8 mouse cellular contexts compared by ENCODE assay signal in genomic region chr11:106037418-106037751, GRCm38 (mm10). TPM values are rescaled to one million over a fixed set of nuclear protein-coding genes. Genes with fewer than 3 reads are reported as not detected.
DNase-seq lines count a peak whose midpoint lies in the region; ATAC-seq and TF ChIP-seq lines count a peak whose summit lies in the region.

No protein-coding gene starts in this region.

- no peaks in the 10 kb centered on the region for H3K27me3 ChIP-seq in heart, adult 2 months (ENCODE audit: control insufficient read depth, insufficient read depth, low read length)
- no peaks in the 10 kb centered on the region for H3K27me3 ChIP-seq in embryonic facial prominence, embryonic 11.5 days (ENCODE audit: control insufficient read depth, insufficient read depth, low read length)
- H3K27me3 ChIP-seq in hindbrain, embryonic 15.5 days: no peaks in the 10 kb centered on the region
- H3K27me3 ChIP-seq in limb, embryonic 15.5 days: no peaks in the 10 kb centered on the region
- no peaks in the 10 kb centered on the region for H3K27me3 ChIP-seq in neural tube, embryonic 13.5 days

- TF ChIP-seq EP300 in heart, adult 2 months (IDR thresholded peaks at IDR 0.05; ENCODE audit: insufficient read depth, low read depth, low read length): no peak

- H3K79me2 ChIP-seq in heart, adult 2 months (replicated peaks; ENCODE audit: control insufficient read depth, insufficient read depth, low read length): peaks cover 7% of the 10 kb centered on the region

- H3K4me1 ChIP-seq in heart, adult 2 months (ENCODE audit: control insufficient read depth, insufficient read depth, low read length): no peaks in the 10 kb centered on the region; the same call in none of the 2 replicates
- no peaks in the 10 kb centered on the region; the same call in 1 of the 2 replicates for H3K4me1 ChIP-seq in embryonic facial prominence, embryonic 11.5 days (ENCODE audit: control insufficient read depth, insufficient read depth, low read length)
- H3K4me1 ChIP-seq in hindbrain, embryonic 15.5 days (replicated peaks): peaks cover 36% of the 10 kb centered on the region
- H3K4me1 ChIP-seq in limb, embryonic 15.5 days: peaks cover 23% of the 10 kb centered on the region
- peaks cover 46% of the 10 kb centered on the region for H3K4me1 ChIP-seq in neural tube, embryonic 13.5 days (replicated peaks)

- no peaks in the 10 kb centered on the region; the same call in 1 of the 2 replicates for H3K36me3 ChIP-seq in heart, adult 2 months (ENCODE audit: control insufficient read depth, insufficient read depth, low read length)
- H3K36me3 ChIP-seq in embryonic facial prominence, embryonic 11.5 days (replicated peaks; ENCODE audit: control insufficient read depth, insufficient read depth, low read depth, low read length): no peaks in the 10 kb centered on the region
- H3K36me3 ChIP-seq in hindbrain, embryonic 15.5 days: no peaks in the 10 kb centered on the region
- H3K36me3 ChIP-seq in limb, embryonic 15.5 days: no peaks in the 10 kb centered on the region
- H3K36me3 ChIP-seq in neural tube, embryonic 13.5 days: no peaks in the 10 kb centered on the region; the same call in 1 of the 2 replicates

- no peak for TF ChIP-seq CTCF in heart, adult 2 months (IDR thresholded peaks at IDR 0.05)

- intact Hi-C loops in heart, adult 2 months (cut with DNase I): no loop called here

- TF ChIP-seq POLR2A in heart, adult 2 months (IDR thresholded peaks at IDR 0.05; ENCODE audit: insufficient read depth, low read depth, low read length): no peak

- peak overlapping the region; percentile 84 for H3K27ac ChIP-seq in heart, adult 2 months
- H3K27ac ChIP-seq in embryonic facial prominence, embryonic 11.5 days (replicated peaks; ENCODE audit: low read depth, low read length): peak overlapping the region; percentile 76; the same call in 1 of the 2 replicates
- peak overlapping the region; percentile 94 for H3K27ac ChIP-seq in hindbrain, embryonic 15.5 days (replicated peaks)
- H3K27ac ChIP-seq in limb, embryonic 15.5 days: peak overlapping the region; percentile 92
- peak overlapping the region; percentile 95 for H3K27ac ChIP-seq in neural tube, embryonic 13.5 days (replicated peaks)

- under 1% methylated on average over 13 of the region's 13 CpGs for WGBS in heart, adult 2 months
- under 1% methylated on average over 13 of the region's 13 CpGs for WGBS in embryonic facial prominence, embryonic 11.5 days
- under 1% methylated on average over 13 of the region's 13 CpGs for WGBS in hindbrain, embryonic 15.5 days
- WGBS in limb, embryonic 15.5 days: under 1% methylated on average over 13 of the region's 13 CpGs
- WGBS in neural tube, embryonic 13.5 days: under 1% methylated on average over 13 of the region's 13 CpGs

- DNase-seq in heart, adult 2 months: no peak
- no peak for DNase-seq in heart, adult 9 months (ENCODE audit: low spot score in 2 of 2)
- peak; percentile 90 for DNase-seq in MN1 (ENCODE audit: low spot score)
- peak; percentile 69 for DNase-seq in embryonic facial prominence, embryonic 11.5 days (ENCODE audit: low spot score)
- DNase-seq in ovary, postnatal 10 days (ENCODE audit: low spot score): no peak

- peak overlapping the region; percentile 99 for H3K4me3 ChIP-seq in heart, adult 2 months
- peak overlapping the region; percentile 99 for H3K4me3 ChIP-seq in embryonic facial prominence, embryonic 11.5 days (ENCODE audit: low read depth, low read length)
- peak overlapping the region; percentile 92 for H3K4me3 ChIP-seq in hindbrain, embryonic 15.5 days
- H3K4me3 ChIP-seq in limb, embryonic 15.5 days: peak overlapping the region; percentile 99
- peak overlapping the region; percentile 99 for H3K4me3 ChIP-seq in neural tube, embryonic 13.5 days

- ATAC-seq in embryonic facial prominence, embryonic 11.5 days (replicated peaks; ENCODE audit: insufficient number of reproducible peaks, low FRiP score, low TSS enrichment, low read depth): no peak; the same call in 1 of the 2 replicates
- ATAC-seq in hindbrain, embryonic 15.5 days (ENCODE audit: low FRiP score, low read depth): peak; percentile 43
- ATAC-seq in limb, embryonic 15.5 days (ENCODE audit: insufficient number of reproducible peaks, low FRiP score, low TSS enrichment, low read depth): no peak
- ATAC-seq in neural tube, embryonic 13.5 days (ENCODE audit: low read depth): peak; percentile 60

- H3K4me2 ChIP-seq in embryonic facial prominence, embryonic 11.5 days (ENCODE audit: low read depth, low read length): peak overlapping the region; percentile 82
- H3K4me2 ChIP-seq in hindbrain, embryonic 15.5 days: peak overlapping the region; percentile 78
- H3K4me2 ChIP-seq in limb, embryonic 15.5 days: peak overlapping the region; percentile 79
- H3K4me2 ChIP-seq in neural tube, embryonic 13.5 days: peak overlapping the region; percentile 83

- no peaks in the 10 kb centered on the region for H3K9me3 ChIP-seq in embryonic facial prominence, embryonic 11.5 days (replicated peaks; ENCODE audit: control insufficient read depth, low read length)
- no peaks in the 10 kb centered on the region for H3K9me3 ChIP-seq in hindbrain, embryonic 15.5 days
- H3K9me3 ChIP-seq in limb, embryonic 15.5 days: no peaks in the 10 kb centered on the region
- no peaks in the 10 kb centered on the region for H3K9me3 ChIP-seq in neural tube, embryonic 13.5 days

- H3K9ac ChIP-seq in heart, adult 2 months (ENCODE audit: low read depth, low read length): peak overlapping the region; percentile 88
- H3K9ac ChIP-seq in embryonic facial prominence, embryonic 11.5 days (replicated peaks; ENCODE audit: low read length): peak overlapping the region; percentile 89
- peak overlapping the region; percentile 88 for H3K9ac ChIP-seq in hindbrain, embryonic 15.5 days
- peak overlapping the region; percentile 95 for H3K9ac ChIP-seq in limb, embryonic 15.5 days
- peak overlapping the region; percentile 96 for H3K9ac ChIP-seq in neural tube, embryonic 13.5 days

RNA-seq across cellular contexts. Expression of gene Dcaf7, which starts 0.7 kb away (rescaled TPM):
- 10 to 100 TPM; 36.5 to 39.2 TPM for total RNA-seq in heart, adult 2 months (2021)
- polyA plus RNA-seq in heart, adult 2 months (2012; rRNA removed): 28.9 and 48.7 TPM in 2 replicates
- polyA plus RNA-seq in embryonic facial prominence, embryonic 11.5 days (2014; fragmentation: Nextera tagmentation; extraction: Ambion mirVana): 59.9 and 68.6 TPM in 2 replicates
- polyA plus RNA-seq in hindbrain, embryonic 15.5 days (2015; fragmentation: Nextera tagmentation; extraction: Ambion mirVana): 154 and 158 TPM in 2 replicates
- 57.7 and 61.5 TPM in 2 replicates for polyA plus RNA-seq in limb, embryonic 15.5 days (2015; fragmentation: Nextera tagmentation; extraction: Ambion mirVana)
- polyA plus RNA-seq in neural tube, embryonic 13.5 days (2015; fragmentation: Nextera tagmentation; extraction: Ambion mirVana): 110 and 116 TPM in 2 replicates

RNA-seq across cellular contexts. Expression of gene Taco1, which starts 28.5 kb away (rescaled TPM):
- 10 to 100 TPM; 56.4 to 59.6 TPM for total RNA-seq in heart, adult 2 months (2021)
- polyA plus RNA-seq in heart, adult 2 months (2012; rRNA removed): 32.8 and 45.3 TPM in 2 replicates
- polyA plus RNA-seq in embryonic facial prominence, embryonic 11.5 days (2014; fragmentation: Nextera tagmentation; extraction: Ambion mirVana): 11.1 and 11.4 TPM in 2 replicates
- polyA plus RNA-seq in hindbrain, embryonic 15.5 days (2015; fragmentation: Nextera tagmentation; extraction: Ambion mirVana): 7.1 and 7.6 TPM in 2 replicates
- 8.3 and 10.1 TPM in 2 replicates for polyA plus RNA-seq in limb, embryonic 15.5 days (2015; fragmentation: Nextera tagmentation; extraction: Ambion mirVana)
- polyA plus RNA-seq in neural tube, embryonic 13.5 days (2015; fragmentation: Nextera tagmentation; extraction: Ambion mirVana): 7.5 and 8.9 TPM in 2 replicates

RNA-seq across cellular contexts. Expression of gene Kcnh6, which starts 29.5 kb away (rescaled TPM):
- not detected for total RNA-seq in heart, adult 2 months (2021)
- polyA plus RNA-seq in heart, adult 2 months (2012; rRNA removed): 0.26 and 0.39 TPM in 2 replicates
- polyA plus RNA-seq in embryonic facial prominence, embryonic 11.5 days (2014; fragmentation: Nextera tagmentation; extraction: Ambion mirVana): 0.32 and 0.33 TPM in 2 replicates
- 2.2 and 2.5 TPM in 2 replicates for polyA plus RNA-seq in hindbrain, embryonic 15.5 days (2015; fragmentation: Nextera tagmentation; extraction: Ambion mirVana)
- polyA plus RNA-seq in limb, embryonic 15.5 days (2015; fragmentation: Nextera tagmentation; extraction: Ambion mirVana): 0.24 and 0.26 TPM in 2 replicates
- 9.2 and 16.7 TPM in 2 replicates for polyA plus RNA-seq in neural tube, embryonic 13.5 days (2015; fragmentation: Nextera tagmentation; extraction: Ambion mirVana)

RNA-seq across cellular contexts. Expression of gene Ace3, which starts 42.9 kb away (rescaled TPM):
- not detected for total RNA-seq in heart, adult 2 months (2021)
- not detected in 2 replicates for polyA plus RNA-seq in heart, adult 2 months (2012; rRNA removed)
- not detected in 2 replicates for polyA plus RNA-seq in embryonic facial prominence, embryonic 11.5 days (2014; fragmentation: Nextera tagmentation; extraction: Ambion mirVana)
- polyA plus RNA-seq in hindbrain, embryonic 15.5 days (2015; fragmentation: Nextera tagmentation; extraction: Ambion mirVana): not detected in 2 replicates
- polyA plus RNA-seq in limb, embryonic 15.5 days (2015; fragmentation: Nextera tagmentation; extraction: Ambion mirVana): not detected in 2 replicates
- not detected in 2 replicates for polyA plus RNA-seq in neural tube, embryonic 13.5 days (2015; fragmentation: Nextera tagmentation; extraction: Ambion mirVana)

RNA-seq across cellular contexts. Expression of gene Map3k3, which starts 47.0 kb away (rescaled TPM):
- total RNA-seq in heart, adult 2 months (2021): 10 to 100 TPM; 36.0 to 38.9 TPM
- 25.1 and 39.8 TPM in 2 replicates for polyA plus RNA-seq in heart, adult 2 months (2012; rRNA removed)
- polyA plus RNA-seq in embryonic facial prominence, embryonic 11.5 days (2014; fragmentation: Nextera tagmentation; extraction: Ambion mirVana): 15.7 and 16.8 TPM in 2 replicates
- polyA plus RNA-seq in hindbrain, embryonic 15.5 days (2015; fragmentation: Nextera tagmentation; extraction: Ambion mirVana): 13.2 and 14.1 TPM in 2 replicates
- polyA plus RNA-seq in limb, embryonic 15.5 days (2015; fragmentation: Nextera tagmentation; extraction: Ambion mirVana): 21.6 and 27.2 TPM in 2 replicates
- polyA plus RNA-seq in neural tube, embryonic 13.5 days (2015; fragmentation: Nextera tagmentation; extraction: Ambion mirVana): 15.9 and 18.0 TPM in 2 replicates

Comparison
In these comparisons a context has a peak if more than half of its experiments do, and no peak if none do; other contexts are left out.
1. DNase-seq: peak in MN1 (single experiment) and embryonic facial prominence, embryonic 11.5 days (single experiment); none in heart, adult 2 months (0 of 2), heart, adult 9 months (0 of 2) and ovary, postnatal 10 days (single experiment).
2. ATAC-seq: peak in hindbrain, embryonic 15.5 days (single experiment) and neural tube, embryonic 13.5 days (single experiment); none in embryonic facial prominence, embryonic 11.5 days (single experiment) and limb, embryonic 15.5 days (single experiment).
3. Peak in every context shown above with its lines, with median percentiles within 50 percentile points of each other: H3K27ac ChIP-seq, H3K4me3 ChIP-seq, H3K9ac ChIP-seq and H3K4me2 ChIP-seq.